Mouse (Mus musculus) lung, postnatal 36 days (tissue): ENCODE measurements at regions not wholly inside any gene's neighbourhood (a gene's known extent, or its start where the extent isn't known, plus 50 kb on each side); places are given as distances from the start of the nearest gene placed in this dataset.

Source experiments
- DNase-seq: peaks from one replicate; pipeline ENCODE4 v3.0.0; 2022; ENCODE audit warnings: mixed read lengths

DNA sequence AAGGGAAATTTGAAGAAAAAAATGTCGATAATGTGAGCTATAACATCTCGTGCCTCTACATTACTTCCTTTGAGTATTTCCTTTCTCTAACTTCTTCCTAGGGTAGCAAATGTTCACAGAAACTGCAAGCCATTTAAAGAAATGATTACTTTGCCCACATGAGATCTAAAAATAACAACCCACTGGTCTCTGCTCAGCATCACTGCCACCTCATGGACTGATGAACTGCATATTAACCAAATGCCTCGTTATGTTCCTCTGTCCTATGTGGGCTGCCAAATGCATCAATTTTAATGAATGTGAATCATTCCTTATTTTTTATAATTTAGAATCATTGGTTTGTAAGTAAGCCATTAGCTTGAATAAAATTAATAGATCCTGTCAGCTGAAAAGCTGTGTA, 590.0 kb upstream of the Nr3c2 start:
- no peak for DNase-seq

DNA sequence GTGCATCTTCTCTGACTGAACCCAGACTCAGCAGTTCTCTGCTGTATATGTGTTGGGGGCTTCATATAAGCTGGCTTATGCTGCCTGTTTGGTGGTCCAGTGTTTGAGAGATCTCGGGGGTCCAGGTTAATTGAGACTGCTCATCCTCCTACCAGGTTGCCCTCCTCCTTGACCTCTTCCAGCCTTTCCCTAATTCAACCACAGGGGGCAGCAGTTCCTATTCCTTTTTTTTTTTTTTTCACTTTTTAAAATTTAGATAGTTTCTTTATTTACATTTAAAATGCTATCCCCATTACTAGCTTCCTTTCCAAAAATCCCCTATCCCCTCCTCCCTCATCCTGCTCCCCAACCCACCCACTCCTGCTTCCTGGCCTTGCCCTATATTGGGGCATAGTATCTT, 570.7 kb upstream of the Nr3c2 start:
- no peak for DNase-seq

DNA sequence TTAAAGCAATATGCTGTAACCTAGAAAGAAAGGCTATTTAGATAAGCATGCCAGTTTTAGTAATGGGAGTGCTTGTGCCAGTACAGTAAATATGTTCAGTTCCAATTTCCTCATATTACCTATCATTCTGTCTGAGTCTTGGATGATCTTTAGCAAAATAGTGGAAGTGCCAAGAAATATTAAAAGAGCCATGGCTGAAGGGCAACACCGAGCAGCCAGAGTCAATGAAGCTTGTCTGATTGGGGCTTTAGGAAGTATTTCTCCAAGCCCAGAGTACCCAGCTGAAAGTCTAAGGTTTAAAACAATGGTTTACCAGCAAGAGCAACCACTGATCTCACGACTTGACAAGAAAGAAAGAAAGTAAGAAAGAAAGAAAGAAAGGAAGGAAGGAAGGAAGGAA, 556.2 kb upstream of the Nr3c2 start:
- no peak for DNase-seq

DNA sequence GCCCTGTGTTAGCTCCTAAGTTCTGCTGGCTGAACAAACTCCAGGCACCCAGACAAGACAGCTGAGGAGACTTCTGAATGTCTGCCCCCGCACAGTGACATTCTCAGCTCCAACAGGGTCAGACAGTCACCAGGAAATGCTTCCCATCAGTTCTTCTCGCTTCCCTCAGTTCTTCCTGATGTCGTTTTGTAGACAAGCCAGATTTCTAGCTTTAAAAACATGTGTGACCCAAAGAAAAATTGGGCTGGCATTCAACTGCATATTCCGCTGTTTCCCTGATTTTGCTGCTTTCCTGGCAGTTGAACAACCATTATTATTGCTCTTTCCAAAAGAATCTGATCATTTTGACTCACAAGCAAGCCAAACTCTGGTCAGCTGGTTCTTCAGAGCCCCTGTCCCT, 553.1 kb upstream of the Nr3c2 start:
- DNase-seq: peak; percentile 1

DNA sequence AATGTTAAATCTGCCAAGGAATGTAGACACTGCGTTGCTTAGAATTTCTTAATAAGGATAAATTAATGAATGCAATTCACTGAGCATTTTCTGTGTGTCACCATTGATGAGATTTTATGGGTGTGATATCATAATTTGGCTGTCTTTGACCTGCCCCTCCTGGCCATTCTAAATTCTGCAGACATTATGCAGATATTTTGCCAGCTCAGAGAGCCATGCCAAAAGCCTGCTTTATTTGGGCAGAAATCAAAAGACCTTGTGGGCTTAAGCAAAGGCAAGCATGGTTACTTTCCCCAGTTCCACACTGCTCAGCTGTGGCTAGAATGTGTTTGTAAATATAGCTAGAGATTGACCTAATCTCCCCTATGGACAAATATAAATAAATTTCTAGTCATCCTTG, 552.4 kb upstream of the Nr3c2 start:
- peak; percentile 2 for DNase-seq

DNA sequence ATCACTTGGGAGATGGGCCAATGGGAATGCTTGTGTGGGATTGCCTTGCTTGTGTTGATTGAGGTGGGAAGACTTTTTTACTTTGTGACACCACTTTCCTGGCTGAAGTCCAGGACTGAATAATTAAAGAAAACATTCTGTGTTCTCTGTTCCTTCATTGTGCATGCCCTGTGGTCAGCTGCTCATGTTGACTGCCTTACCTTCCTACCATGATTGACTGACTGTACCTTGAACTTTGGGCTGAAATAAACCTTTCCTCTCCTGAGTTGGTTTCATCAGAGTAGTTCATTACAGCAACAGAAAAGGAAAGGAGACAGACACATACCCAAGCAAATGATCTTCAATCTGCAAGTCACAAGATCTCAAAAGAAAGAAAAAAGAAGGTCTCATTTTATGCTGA, 524.9 kb upstream of the Nr3c2 start:
- DNase-seq: no peak

DNA sequence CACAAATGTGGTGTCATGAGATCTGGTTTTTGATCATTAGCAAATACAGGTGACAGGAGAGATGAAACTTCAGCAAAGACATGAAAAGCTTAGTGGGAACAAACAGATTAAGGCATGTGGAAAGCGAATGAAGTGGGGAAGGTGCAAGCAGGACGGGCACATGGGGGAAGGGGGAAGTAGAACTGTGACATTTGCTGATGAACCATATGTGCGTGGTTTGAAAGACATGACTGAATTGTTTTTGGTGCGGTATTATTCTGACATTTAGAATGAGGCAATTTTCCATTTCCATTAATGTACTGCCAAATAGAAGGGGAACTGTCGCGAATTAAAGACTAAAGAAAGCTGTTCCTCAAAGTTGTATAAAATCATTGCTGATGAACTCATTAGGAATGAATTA, 521.5 kb upstream of the Nr3c2 start:
- no peak for DNase-seq

DNA sequence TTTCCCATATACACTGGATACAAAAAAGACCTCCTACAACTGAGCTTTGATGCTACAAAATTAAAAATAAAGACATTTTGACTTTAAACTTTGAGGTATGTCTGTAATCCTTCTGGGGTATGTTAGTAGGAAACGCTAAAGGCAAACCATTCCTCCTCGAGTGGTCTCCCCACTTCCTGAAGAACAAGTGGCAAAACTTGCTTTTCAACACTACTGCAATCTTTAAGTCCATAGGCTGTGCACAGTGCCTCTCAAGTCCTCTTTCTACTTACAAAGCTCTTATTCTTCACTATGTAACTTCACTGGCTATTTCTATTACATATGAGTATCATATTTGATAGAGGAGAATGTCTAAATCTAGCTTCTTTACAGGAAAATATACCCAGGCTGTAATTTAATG, 517.6 kb upstream of the Nr3c2 start:
- DNase-seq: no peak

DNA sequence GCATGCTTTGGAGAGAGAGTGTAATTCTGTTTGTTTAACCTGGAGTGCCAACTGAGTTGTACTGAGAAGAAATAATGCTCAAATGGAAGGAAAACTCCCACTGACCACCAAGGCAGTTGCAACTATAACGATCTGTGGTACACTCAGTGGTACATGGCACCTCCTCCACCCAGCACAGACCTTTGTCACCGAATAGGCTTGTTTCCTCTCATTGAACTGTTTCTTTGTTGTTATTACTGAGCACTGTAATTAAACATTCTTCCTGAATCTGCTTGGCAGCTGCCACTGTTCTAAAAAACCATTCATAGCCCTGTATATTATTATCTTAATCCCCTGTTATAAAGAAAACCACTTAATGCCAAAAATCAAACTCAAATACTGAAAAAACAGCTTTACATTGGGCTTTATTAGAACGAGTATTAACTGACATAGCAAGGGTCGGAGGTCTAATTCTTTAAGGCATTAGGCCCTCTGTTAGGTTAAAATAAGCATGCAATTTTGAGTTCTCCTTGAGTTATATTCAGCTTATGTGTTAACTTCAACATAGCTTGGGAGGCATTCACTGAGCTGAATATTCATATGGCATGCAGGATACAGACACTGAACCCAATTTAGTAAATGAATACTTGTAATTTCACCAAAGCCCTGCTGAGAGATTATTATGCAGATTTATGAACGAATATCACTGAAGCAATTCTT, 515.5 kb upstream of the Nr3c2 start:
- no peak for DNase-seq

DNA sequence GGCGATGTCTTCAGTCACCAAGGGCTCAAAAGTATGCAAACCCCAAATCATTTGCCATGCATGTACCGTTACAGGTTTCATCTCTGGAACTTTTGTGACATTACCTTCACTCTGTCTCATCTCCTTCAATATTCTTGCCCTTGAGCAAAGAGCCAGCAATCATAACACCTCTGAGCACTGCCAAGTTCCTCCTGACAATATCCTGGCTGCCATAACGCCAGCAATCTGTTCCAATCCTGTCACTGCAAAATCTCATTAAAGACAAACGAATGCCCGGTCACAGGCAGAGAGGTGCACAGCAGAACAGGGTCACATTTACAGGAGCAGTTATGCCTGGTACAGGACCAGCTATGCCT, 515.0 kb upstream of the Nr3c2 start:
- no peak for DNase-seq

DNA sequence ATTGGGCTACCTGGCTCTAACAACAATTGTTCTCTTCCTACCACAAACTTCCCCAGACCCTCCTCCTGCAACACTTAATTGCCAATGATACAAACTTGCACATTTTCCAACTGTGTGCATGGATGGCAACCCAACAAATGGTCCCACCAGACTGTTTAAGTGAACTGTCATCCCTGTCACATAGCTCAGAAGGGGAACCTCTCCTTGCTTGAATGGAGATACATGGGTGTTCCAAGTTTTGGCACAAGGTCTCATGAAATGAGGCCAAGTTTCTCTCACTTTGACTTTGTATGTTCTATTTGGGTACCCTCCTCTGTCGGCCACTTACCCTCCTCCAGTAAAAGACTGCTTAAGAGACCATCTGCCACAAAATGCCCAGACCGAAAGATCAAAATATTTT, 507.2 kb upstream of the Nr3c2 start:
- DNase-seq: no peak

DNA sequence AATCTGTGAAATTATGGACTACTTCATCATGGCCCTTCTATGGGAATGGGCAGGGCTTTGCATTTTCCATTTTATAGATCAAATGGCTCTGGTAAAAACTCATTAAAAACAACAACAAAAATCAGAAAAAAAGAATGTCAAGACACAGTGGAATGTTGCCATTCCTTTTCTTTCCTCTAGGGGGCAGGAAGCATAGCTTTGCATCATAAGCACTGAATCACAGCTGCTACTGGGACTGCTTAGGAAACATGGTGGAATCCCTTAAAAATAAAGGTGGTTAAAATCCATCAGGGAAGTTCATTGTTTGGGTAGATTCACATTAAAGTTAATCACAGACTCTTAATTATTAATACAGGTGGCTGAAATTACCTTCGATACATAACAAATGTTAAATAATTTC, 476.8 kb upstream of the Nr3c2 start:
- no peak for DNase-seq

DNA sequence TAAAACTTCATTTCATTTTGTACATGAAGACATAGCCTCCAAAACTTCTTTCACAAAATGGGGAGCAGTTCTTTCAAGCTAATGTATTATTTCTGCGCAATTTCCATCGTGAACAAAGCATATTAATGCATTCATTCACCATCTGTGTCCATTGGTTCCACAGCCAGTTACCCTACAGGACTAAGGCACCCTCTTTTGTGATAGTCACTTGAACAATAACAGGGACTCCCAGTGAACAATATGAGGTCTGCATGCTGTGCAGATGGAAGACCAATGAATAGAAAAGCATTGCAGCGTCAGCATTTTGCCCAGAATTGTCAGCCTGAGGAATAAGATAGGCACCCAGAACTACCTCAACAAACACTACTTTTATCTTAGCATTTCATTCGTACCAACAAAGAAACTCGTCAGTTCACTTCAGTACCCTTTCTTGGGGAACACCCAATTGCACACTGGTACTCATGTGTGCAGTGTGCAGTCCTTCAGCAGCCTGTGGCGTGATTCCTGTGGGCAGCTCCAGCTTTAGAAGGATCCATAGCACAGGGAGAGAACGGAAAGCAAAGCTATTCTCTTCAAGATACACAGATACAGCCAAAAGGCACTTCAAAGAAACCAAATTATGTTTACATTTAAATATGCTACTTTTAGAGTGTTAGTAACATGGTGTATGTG, 476.2 kb upstream of the Nr3c2 start:
- no peak for DNase-seq

DNA sequence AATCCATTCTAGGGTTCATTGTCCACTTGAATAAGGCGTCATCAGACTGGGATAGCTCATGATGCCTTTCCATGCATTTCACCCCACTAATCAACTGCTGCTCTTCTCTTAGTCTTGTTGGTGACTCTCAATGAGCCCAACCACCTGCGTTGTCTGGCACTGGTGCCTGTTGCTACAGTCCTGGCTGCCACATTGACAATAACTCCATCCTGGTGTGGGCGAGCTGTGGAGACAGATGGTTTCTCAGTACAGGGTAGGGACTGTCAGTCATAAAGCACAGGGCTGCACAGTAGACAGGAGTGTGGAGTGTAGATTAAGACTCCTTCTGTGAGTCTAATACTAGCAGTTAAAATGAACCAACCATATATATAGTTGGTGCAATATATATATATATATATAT, 469.4 kb upstream of the Nr3c2 start:
- DNase-seq: no peak

DNA sequence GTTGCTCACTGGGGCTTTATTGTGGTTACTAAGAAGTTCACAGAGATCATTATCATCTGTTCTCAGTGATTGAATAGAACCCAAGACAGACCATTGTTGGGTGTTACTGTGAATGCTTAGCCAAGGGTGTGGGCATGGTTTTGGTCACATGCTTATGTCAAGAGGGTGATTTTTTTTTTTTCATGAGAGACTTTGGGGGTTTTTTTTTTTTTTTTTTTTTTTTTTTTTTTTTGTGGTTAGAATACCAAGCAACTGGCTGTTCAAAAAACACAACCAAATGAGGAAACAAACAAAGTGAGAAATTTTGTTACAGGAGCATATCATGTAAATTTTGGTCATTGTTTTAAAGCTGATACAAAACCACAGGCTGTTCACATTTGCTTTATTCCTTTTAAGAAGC, 466.4 kb upstream of the Nr3c2 start:
- no peak for DNase-seq

DNA sequence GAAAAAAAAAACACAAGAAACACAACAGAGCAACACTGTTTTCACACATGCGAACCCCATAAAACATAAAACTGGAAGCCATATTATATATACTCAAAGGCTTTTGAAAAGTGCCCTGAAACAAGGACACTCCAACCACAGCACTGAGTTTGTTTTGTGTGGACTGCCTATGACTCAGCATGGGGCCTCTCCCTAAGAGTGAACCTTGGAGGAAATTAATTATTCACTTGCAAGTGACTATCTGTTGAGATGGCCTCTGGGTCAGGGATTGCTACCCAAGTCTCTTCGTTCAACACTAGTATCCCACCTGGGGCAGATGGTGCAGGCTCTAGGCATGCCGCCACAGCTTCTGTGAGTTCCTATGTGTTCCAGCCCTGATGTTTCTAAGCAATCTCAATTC, 461.3 kb upstream of the Nr3c2 start:
- DNase-seq: no peak

DNA sequence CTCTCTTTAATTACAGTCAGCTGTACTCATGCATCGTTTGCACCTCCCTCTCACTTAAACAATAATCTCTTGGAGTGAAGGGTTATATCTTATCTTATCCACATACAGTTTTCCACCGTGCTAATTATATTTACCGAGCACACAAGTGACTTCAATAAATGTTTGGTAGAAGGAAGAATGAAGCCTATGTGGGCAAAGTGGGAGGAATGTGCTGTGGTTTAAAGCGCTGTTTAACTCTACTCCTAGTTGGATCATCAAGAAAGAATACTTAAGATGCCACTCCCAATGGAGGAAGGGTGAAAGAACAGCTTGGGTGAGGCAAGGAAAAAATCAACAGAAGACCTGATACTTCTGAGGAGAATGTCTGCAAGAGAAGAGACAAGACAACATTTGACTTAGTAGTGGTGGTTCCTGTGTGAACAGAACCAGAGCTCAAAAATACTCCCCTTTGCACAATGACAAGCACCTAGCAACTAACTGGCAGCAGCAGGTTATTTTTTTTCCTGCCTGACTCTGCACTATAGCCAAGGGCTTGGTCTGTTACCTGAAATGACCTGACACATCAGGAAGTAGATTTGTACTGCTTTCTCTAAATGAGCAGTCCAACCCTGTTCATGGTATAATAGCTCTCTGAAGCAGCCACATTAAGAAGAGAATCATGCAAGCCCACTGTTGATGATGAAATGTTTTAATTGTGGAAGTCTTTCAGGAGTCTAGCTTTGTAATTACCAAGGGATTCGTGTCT, 424.6 kb upstream of the Nr3c2 start:
- DNase-seq: no peak

DNA sequence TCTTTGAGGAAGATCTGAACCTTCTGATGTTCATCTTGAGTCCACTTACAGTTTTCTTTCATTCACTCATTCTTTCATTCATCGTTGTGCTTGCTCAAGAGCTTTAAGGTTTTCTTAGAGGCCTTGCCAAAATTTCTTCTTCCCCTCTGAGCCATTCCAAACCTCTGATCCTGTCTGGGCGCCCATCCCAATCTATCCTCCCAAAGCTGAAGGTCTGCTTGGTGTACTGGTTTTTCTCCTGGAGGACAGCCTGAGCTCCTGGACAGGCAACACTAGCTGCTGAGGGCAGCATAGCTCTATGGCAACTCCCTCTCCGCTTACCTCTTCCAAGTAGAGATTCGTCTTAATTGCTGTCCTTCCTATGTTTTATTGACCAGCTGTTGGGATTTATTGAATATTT, 420.3 kb upstream of the Nr3c2 start:
- no peak for DNase-seq

DNA sequence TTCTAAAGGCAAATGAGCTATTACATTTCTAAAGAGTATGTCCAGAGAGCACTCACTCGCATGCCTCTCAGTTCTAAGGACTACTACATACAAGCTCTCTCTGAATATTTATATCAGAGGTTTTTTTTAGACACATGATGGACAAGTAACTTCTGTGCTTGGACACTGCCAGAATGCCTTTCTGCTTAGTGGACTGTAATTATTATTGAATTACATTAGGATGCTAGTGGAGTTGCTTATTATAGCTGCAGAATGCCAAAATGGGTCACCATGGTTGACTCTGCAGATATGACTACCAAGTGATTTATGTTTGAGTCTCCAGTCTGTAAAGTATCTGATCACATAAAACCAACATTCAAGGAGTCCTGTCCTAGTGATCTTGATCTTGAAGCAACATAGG, 395.6 kb upstream of the Nr3c2 start:
- no peak for DNase-seq

DNA sequence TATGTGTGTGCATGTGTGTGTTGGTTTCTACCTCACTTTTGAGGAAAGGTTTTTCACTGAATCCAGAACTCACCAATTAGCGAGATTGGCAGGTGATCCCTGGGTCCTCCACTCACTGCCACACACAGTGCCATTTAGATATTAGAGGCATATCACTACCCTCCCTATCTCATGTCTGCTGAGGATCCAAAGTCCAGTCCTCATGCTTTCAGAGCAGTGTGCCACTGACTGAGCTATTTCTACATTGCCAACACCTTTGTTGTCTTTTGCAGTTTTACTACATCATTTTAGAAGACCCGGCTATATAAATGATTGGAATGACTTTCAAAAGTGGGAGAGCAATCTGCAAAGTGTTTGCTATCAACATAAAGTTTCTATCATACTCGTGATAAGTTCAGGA, 392.0 kb upstream of the Nr3c2 start:
- DNase-seq: no peak

DNA sequence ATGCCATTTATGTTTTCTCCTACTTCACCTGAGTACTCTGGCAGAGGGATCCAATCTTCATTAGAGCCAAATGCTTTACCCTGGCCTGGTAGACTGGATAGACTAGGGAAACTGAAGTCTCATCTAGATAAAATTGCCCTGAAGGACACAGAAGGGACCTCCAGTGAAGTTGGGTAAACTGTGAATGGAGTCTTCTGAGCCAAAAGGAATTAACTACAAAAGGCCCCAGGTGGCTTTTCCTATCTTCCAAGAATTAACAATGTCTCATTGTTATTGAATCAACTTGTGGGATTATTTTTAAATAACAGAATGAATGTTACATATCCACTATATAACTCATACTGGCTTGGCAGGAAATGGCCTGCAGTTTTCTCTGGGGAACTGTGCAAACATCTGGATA, 390.0 kb upstream of the Nr3c2 start:
- no peak for DNase-seq

DNA sequence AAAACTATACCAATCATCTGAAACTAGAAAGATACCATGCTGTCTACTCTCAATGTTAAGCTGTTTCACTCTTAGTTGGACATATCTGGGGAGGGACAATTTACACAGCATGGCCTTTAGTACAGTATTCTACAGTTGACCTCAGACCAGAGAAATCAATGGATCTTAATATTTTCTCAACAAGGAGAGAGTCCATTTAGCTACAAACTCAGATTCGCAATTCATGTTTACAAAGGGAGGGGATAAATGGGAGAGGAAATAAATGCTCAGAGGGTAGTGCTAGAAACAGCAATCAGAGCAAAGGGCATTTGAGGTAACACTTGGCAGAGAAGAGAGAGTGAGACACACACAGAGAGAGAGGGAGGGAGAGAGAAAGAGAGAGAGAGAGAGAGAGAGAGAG, 385.1 kb upstream of the Nr3c2 start:
- DNase-seq: no peak

DNA sequence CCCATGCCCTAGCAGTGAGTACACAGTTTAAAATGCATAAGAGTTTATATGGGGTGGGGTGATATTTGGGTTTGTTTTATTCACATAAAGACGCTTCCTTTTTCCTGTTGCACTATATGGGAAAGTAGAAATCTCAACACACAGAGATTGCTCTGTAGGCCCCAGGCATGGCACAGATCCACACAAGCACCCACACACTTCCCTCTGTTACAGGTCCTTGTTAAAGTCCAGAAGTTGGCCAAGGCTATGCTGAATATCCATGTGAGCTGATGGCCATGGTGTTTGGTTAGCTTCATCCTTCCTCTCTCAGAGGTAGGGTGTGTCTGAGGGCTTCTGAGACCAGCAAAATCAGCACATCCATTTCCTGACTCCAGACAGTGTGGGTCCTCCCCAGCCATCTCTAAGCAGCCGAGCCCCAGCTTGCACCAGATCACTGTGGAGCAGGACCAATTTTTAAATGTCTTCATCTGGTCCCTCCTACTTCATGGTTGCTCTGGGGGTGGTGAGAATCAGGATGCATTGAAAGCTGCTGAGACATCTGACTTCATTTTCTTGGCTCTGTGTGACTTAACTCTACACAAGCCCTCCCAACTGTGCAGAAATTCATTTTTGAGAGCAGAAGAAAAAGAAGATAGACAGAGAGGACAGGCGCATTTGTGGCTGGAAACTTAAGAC, 360.3 kb upstream of the Nr3c2 start:
- DNase-seq: no peak

DNA sequence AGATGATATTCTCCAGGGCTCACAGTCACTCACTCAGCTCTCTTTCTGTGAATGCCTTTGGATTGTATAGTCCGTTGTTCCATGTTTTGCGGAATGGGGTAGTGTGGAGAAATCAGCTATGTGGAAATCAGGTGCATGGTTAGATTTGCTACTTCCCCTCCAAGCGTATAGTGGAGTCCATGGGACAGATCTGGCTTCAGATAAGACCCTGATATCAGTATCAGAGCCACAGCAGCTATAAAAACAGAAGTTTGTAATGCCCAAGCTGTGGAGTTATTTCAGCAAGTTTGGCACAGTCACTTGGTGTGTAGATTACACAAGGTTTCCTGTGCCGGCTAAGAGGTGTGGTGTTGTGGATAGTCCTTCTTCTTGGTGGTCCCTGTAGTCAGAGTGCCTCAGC, 359.6 kb upstream of the Nr3c2 start:
- DNase-seq: no peak
